Mouse (Mus musculus): Measurements from ENCODE around the gene Gm40193. TPM values are rescaled to one million over a fixed set of nuclear protein-coding genes. Genes with fewer than 3 reads are reported as not detected.

The Gm40193 gene
- polyA plus RNA-seq, 1 experiment from 2014 or later, result not detected

GRCm38 (mm10) chr11:70564276-70564873 is 31.6 kb upstream of the Gm40193 start:
- Histone ChIP-seq H3K4me3 (ENCODE audit: low read depth, low read length) (peak overlapping the region; percentile 85; the same call in 1 of the 2 replicates), H3K4me1 (ENCODE audit: insufficient read depth, low read depth, low read length) (peaks cover 7% of the 10 kb centered on the region; the same call in 1 of the 2 replicates), H3K9ac (replicated peaks; ENCODE audit: low read depth) (no peak overlapping the region; the same call in 1 of the 2 replicates), H3K27ac (ENCODE audit: low read length) (peak overlapping the region; percentile 88), H3K27me3 (replicated peaks; ENCODE audit: insufficient read depth, low read length) (no peaks in the 10 kb centered on the region), H3K9me3 (ENCODE audit: low read length) (no peaks in the 10 kb centered on the region), H3K36me3 (ENCODE audit: insufficient read depth, low read length) (no peaks in the 10 kb centered on the region), H3K4me2 (replicated peaks; ENCODE audit: low read depth, low read length) (peak overlapping the region; percentile 95)
- no peak for TF ChIP-seq EP300 (IDR thresholded peaks at IDR 0.05)
- TF ChIP-seq CTCF (IDR thresholded peaks at IDR 0.05), result no peak
- ATAC-seq, result no peak
- DNase-seq (ENCODE audit: low spot score), result no peak
- 23% methylated on average over 4 of the region's 4 CpGs for WGBS

GRCm38 (mm10) chr11:70563470-70564275 is 30.9 kb upstream of the Gm40193 start:
- DNase-seq (ENCODE audit: low spot score), result peak; percentile 79

GRCm38 (mm10) chr11:70562995-70563469 is 30.3 kb upstream of the Gm40193 start:
- TF ChIP-seq CTCF (IDR thresholded peaks at IDR 0.05) (no peak), EP300 (IDR thresholded peaks at IDR 0.05) (no peak)
- peak overlapping the region; percentile 58 for H3K9ac ChIP-seq (replicated peaks; ENCODE audit: low read depth)
- peaks cover 7% of the 10 kb centered on the region; the same call in 1 of the 2 replicates for H3K4me1 ChIP-seq (ENCODE audit: insufficient read depth, low read depth, low read length)
- H3K27me3 ChIP-seq (replicated peaks; ENCODE audit: insufficient read depth, low read length), result no peaks in the 10 kb centered on the region
- H3K9me3 ChIP-seq (ENCODE audit: low read length), result no peaks in the 10 kb centered on the region
- H3K27ac ChIP-seq (ENCODE audit: low read length), result peak overlapping the region; percentile 88
- no peaks in the 10 kb centered on the region for H3K36me3 ChIP-seq (ENCODE audit: insufficient read depth, low read length)
- H3K4me2 ChIP-seq (replicated peaks; ENCODE audit: low read depth, low read length), result peak overlapping the region; percentile 95
- peak overlapping the region; percentile 85 for H3K4me3 ChIP-seq (ENCODE audit: low read depth, low read length)
- ATAC-seq, result no peak; the same call in 1 of the 2 replicates
- no peak for DNase-seq (ENCODE audit: low spot score)
- WGBS, result 1% methylated on average over 10 of the region's 31 CpGs

More at GRCm38 (mm10) chr11:70563470-70564275, 30.9 kb upstream of the Gm40193 start:
- peak overlapping the region; percentile 85 for H3K4me3 ChIP-seq (ENCODE audit: low read depth, low read length)
- H3K36me3 ChIP-seq (ENCODE audit: insufficient read depth, low read length), result no peaks in the 10 kb centered on the region
- peak overlapping the region; percentile 58 for H3K9ac ChIP-seq (replicated peaks; ENCODE audit: low read depth)
- WGBS, result 1% methylated on average over 25 of the region's 25 CpGs
- peak; percentile 39 for ATAC-seq
- H3K9me3 ChIP-seq (ENCODE audit: low read length), result no peaks in the 10 kb centered on the region
- peak overlapping the region; percentile 88 for H3K27ac ChIP-seq (ENCODE audit: low read length)
- peaks cover 7% of the 10 kb centered on the region; the same call in 1 of the 2 replicates for H3K4me1 ChIP-seq (ENCODE audit: insufficient read depth, low read depth, low read length)
- no peaks in the 10 kb centered on the region for H3K27me3 ChIP-seq (replicated peaks; ENCODE audit: insufficient read depth, low read length)
- peak; percentile 63; the same call in 1 of the 2 replicates for TF ChIP-seq EP300 (IDR thresholded peaks at IDR 0.05)
- no peak for TF ChIP-seq CTCF (IDR thresholded peaks at IDR 0.05)
- peak overlapping the region; percentile 95 for H3K4me2 ChIP-seq (replicated peaks; ENCODE audit: low read depth, low read length)

- Histone ChIP-seq H3K4me3 (ENCODE audit: low read depth, low read length) (peak within 1 kb of the TSS; percentile 85), H3K9me3 (ENCODE audit: low read length) (no peaks in the 10 kb centered on the region), H3K9ac (replicated peaks; ENCODE audit: low read depth) (peak within 1 kb of the TSS; percentile 58), H3K4me2 (replicated peaks; ENCODE audit: low read depth, low read length) (peak within 1 kb of the TSS; percentile 95), H3K27me3 (replicated peaks; ENCODE audit: insufficient read depth, low read length) (no peaks in the 10 kb centered on the region), H3K4me1 (ENCODE audit: insufficient read depth, low read depth, low read length) (peaks cover 7% of the 10 kb centered on the region; the same call in 1 of the 2 replicates), H3K27ac (ENCODE audit: low read length) (peak within 1 kb of the TSS; percentile 88), H3K36me3 (ENCODE audit: insufficient read depth, low read length) (0 out of 2 replicates have a peak, but pooled peaks cover 2% of the 10 kb centered on the region)
- DNase-seq (ENCODE audit: low spot score) (peak; percentile 93), ATAC-seq (peak; percentile 89)
- WGBS, result under 1% methylated on average over 43 of the region's 57 CpGs
- TF ChIP-seq CTCF (IDR thresholded peaks at IDR 0.05) (peak; percentile 29; the same call in 1 of the 2 replicates), EP300 (IDR thresholded peaks at IDR 0.05) (no peak)
Measured at GRCm38 (mm10) chr11:70562287-70562994, 29.7 kb upstream of the Gm40193 start, which contains the start of gene Mink1. TSS of gene Mink1 (plus strand) at chr11:70562881.

- H3K4me3 ChIP-seq (ENCODE audit: low read depth, low read length), result peak overlapping the region; percentile 85; the same call in 1 of the 2 replicates
- H3K36me3 ChIP-seq (ENCODE audit: insufficient read depth, low read length), result 0 out of 2 replicates have a peak, but pooled peaks cover 3% of the 10 kb centered on the region
- no peak overlapping the region for H3K27ac ChIP-seq (ENCODE audit: low read length)
- no peaks in the 10 kb centered on the region for H3K9me3 ChIP-seq (ENCODE audit: low read length)
- no peaks in the 10 kb centered on the region for H3K27me3 ChIP-seq (replicated peaks; ENCODE audit: insufficient read depth, low read length)
- DNase-seq (ENCODE audit: low spot score), result peak; percentile 15
- peak overlapping the region; percentile 95 for H3K4me2 ChIP-seq (replicated peaks; ENCODE audit: low read depth, low read length)
- no peak; the same call in 1 of the 2 replicates for ATAC-seq
- 0 out of 2 replicates have a peak overlapping the region, but pooled peaks have one; percentile 58 for H3K9ac ChIP-seq (replicated peaks; ENCODE audit: low read depth)
- H3K4me1 ChIP-seq (ENCODE audit: insufficient read depth, low read depth, low read length), result peaks cover 7% of the 10 kb centered on the region; the same call in 1 of the 2 replicates
- TF ChIP-seq CTCF (IDR thresholded peaks at IDR 0.05) (peak; percentile 27), EP300 (IDR thresholded peaks at IDR 0.05) (no peak)
- 3% methylated on average over 2 of the region's 2 CpGs for WGBS
Measured at GRCm38 (mm10) chr11:70561937-70562286, 29.2 kb upstream of the Gm40193 start.

Measured in lung, postnatal 0 days (tissue).